Mouse (Mus musculus) effector memory CD4-positive, alpha-beta T cell, adult 5 months (primary cell): ENCODE measurements around the gene Sypl2. TPM values are rescaled to one million over a fixed set of nuclear protein-coding genes. Genes with fewer than 3 reads are reported as not detected.

Experiments
- polyA plus RNA-seq: library from polyadenylated mRNA; unstranded; fragments of 100-300 nt; shearing (Covaris generic); gene quantifications from one replicate; pipeline ENCODE4 v1.2.1, GENCODE M21; 2017

Gene Sypl2
- not detected for polyA plus RNA-seq

GRCm38 (mm10) chr3:108226558-108227350 lies at the start of gene Sypl2:
Gene Sypl2 (minus strand): TSS chr3:108226648.

GRCm38 (mm10) chr3:108256719-108257637 lies 30.5 kb upstream of the Sypl2 start, which contains the start of gene Psma5:
Gene Psma5 (plus strand): TSS chr3:108256926.

GRCm38 (mm10) chr3:108210771-108211139 lies 15.7 kb downstream of the Sypl2 start, which contains the start of gene Atxn7l2:
Gene Atxn7l2 (minus strand): TSS chr3:108210934.

GRCm38 (mm10) chr3:108200329-108201323 lies 25.8 kb downstream of the Sypl2 start, which contains the start of gene Cyb561d1:
Gene Cyb561d1 (minus strand): TSS chr3:108201212.

GRCm38 (mm10) chr3:108186098-108187047 lies 40.1 kb downstream of the Sypl2 start, which contains the start of gene Amigo1:
Gene Amigo1 (plus strand): TSS chr3:108186335.

Other genes starting within 250 kb of the Sypl2 start
- not detected for gene Gstm2, start 240.2 kb downstream of the Sypl2 start, polyA plus RNA-seq
- gene Gstm1, start 208.7 kb downstream of the Sypl2 start, polyA plus RNA-seq, result not detected
- gene Gstm4, start 181.8 kb downstream of the Sypl2 start, polyA plus RNA-seq, result 3.4 TPM
- gene Ampd2, start 140.0 kb downstream of the Sypl2 start, polyA plus RNA-seq, result 23.0 TPM
- gene Gnat2, start 133.9 kb downstream of the Sypl2 start, polyA plus RNA-seq, result not detected
- gene Gnai3, start 80.5 kb downstream of the Sypl2 start, polyA plus RNA-seq, result 161 TPM
- gene Gpr61, start 71.8 kb downstream of the Sypl2 start, polyA plus RNA-seq, result not detected
- 1.2 TPM for gene Amigo1, start 40.3 kb downstream of the Sypl2 start, polyA plus RNA-seq
- 12.4 TPM for gene Cyb561d1, start 25.4 kb downstream of the Sypl2 start, polyA plus RNA-seq
- gene Atxn7l2, start 15.7 kb downstream of the Sypl2 start, polyA plus RNA-seq, result 14.9 TPM
- gene Psma5, start 30.3 kb upstream of the Sypl2 start, polyA plus RNA-seq, result 56.4 TPM
- not detected for gene Sort1, start 57.4 kb upstream of the Sypl2 start, polyA plus RNA-seq
- gene Mybphl, start 138.3 kb upstream of the Sypl2 start, polyA plus RNA-seq, result not detected
- 0.34 TPM for gene Psrc1, start 157.2 kb upstream of the Sypl2 start, polyA plus RNA-seq
- 0.51 TPM for gene Celsr2, start 188.9 kb upstream of the Sypl2 start, polyA plus RNA-seq
- gene Sars, start 218.6 kb upstream of the Sypl2 start, polyA plus RNA-seq, result 119 TPM